Mouse (Mus musculus) CD4-positive naive resting alpha-beta T cell, adult 76 days (primary cell): Measurements from ENCODE around the gene Spata31d1b. TPM values are rescaled to one million over a fixed set of nuclear protein-coding genes. Genes with fewer than 3 reads are reported as not detected.

Experiments
- total RNA-seq: library from RNA; stranded (reverse); gene quantifications from one replicate; pipeline ENCODE4 v1.2.4, GENCODE M21; 2023

The Spata31d1b gene
- total RNA-seq, result not detected

DNA sequence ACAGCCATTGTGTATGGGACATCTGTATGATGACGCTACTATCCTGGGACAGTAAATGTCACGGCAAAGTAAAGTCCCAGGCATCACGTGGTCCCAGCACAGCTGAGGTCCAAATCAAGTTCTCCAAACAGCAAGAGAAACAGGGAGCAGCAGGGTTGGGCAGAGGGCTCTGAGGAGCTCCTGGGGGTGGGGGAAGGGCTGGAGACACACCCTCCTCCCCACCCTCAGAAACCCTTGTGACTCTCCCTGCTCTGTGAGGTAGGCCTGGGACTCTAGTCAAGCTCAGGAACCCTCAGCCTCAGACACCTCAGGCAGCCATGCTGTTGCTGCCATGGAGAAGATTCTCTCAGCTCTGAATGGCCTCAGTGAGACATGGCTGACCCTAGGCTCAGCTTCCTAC lies at the start of gene Spata31d1b:
Spata31d1b (plus strand) TSS at position 301 of the 400 bp plus-strand sequence.

DNA sequence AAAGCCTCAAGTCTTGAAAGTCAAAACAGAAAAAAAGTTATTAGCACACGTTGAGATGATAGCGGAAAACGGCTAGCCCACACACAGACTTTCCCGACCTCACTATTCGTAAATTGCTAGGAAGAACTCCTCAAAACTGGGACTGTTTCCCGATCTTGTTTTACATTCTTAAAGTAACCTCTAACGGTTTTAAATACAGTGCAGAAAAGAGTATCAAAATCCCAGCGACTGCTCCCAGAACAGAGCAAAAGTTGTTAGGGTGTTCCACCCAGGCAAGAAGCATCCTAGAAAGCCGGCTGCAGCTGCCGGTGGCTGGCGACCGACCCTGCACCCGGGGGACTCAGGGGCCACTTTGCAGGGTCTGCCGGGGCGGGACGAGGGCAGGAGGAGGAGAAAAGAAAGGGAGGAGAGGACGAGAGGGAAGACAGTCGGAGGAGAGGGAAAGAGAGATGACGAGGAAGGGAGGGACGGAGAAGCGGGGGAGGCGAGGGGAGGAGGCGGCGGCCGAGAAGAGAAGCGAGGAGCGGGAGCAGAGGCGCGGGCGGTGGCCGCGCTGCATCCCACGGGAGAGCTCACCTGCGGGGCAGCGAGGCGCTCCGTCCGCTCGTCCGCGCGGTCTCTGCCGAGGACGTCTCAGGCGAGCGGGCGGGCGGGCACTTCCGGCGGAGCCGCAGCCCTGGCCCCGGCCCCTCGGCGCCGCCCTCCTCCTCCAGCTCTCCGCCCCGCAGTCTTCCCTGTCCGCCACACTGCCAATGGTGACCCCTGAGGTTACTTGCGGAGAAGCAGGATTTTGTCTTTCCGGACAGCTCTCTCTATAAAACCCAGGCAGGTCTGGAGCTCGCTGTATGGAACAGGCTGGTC lies 36.7 kb upstream of the Spata31d1b start, which contains the start of gene Golm1:
Golm1 (minus strand) TSS at position 661 of the 861 bp plus-strand sequence.

DNA sequence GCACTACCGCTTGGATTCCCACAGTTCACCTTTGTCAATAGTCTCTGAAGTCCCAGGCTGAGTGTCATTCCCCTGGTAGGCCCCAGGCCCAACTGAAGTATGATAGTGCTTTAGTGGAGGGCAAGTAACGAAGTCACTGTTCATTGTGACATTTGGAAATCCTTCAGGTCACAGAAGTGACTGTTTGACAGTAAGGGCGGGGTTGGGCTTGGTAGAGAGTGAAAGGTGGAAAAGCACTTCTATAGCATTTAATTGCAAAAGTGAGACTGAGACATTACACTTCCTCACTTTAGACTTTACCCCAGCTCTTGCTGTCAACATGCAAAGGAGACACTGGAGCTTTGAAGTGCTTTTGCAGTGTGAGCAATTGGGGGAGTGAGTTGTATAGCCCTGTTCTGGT lies 18.1 kb upstream of the Spata31d1b start, which contains the start of gene 4921517D22Rik:
4921517D22Rik (minus strand) TSS at position 101 of the 400 bp plus-strand sequence.

DNA sequence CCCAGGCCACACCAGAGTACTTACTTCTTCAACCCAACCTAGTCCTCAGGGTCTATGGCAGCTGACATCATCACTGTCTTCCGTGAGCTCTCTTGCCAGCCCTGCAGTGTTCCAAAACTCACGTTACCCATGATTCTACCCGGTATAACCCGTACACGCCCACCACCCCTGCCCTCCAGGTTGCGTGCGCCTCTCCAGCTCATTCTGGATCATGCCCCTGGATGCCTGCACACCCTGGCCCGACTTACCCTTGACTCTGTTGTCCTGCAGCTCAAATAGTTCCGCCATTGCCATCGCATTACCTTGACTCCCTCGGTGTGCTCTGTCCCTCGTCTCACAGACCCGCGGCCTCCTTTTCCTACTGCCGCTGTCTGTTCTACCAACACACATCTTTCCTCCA lies 1.9 kb upstream of the Spata31d1b start, which contains the start of gene Spata31d1a:
Spata31d1a (minus strand) TSS at position 101 of the 400 bp plus-strand sequence.

DNA sequence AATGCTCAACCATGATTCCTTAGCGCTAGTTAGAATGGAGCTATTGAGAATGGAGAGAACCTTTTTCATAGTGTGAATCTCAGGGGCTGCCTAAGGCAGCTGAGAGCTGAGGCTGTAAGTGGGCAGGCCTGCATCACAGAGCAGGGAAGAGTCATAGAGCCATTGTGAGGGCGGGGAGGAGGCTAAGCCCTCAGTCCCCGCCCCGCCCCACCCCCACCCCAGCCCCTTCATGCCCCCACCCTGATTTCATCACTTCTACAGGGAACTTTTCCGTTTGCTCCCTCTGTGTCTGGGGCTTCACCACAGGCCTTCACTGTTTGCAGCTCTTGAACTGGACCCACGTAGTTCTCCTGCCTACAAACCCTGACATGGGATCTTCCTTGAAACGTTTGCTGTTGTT lies 19.6 kb downstream of the Spata31d1b start, which contains the start of gene Spata31d1d:
Spata31d1d (minus strand) TSS at position 101 of the 400 bp plus-strand sequence.

DNA sequence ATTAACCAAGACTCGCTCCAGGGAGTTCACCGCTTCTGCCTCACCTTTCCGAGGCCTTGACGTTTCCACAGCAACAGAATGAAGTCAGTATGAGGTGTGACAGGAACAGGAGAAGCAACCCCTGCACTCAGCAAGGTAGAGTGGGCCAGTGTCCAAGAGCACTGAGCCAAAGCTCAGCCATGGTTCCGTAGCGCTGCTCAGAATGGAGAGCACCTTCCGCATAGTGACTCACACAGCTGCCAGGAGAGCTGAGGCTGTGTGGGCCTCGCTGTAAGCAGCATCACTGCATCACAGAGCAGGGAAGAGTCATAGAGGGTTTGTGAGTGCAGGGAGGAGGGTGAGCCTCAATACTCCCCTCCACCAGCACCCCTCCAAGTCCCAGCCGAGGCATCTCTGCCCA lies 34.6 kb downstream of the Spata31d1b start, which contains the start of gene 1700014D04Rik:
1700014D04Rik (minus strand) TSS at position 42 of the 400 bp plus-strand sequence.

Other genes with a start within 250 kb of the Spata31d1b start
- gene Agtpbp1, start 127.1 kb upstream of the Spata31d1b start, total RNA-seq, result 48.9 TPM
- 53.9 TPM for gene Naa35, start 127.0 kb upstream of the Spata31d1b start, total RNA-seq
- gene Golm1, start 36.5 kb upstream of the Spata31d1b start, total RNA-seq, result 33.0 TPM
- gene 4921517D22Rik, start 18.2 kb upstream of the Spata31d1b start, total RNA-seq, result not detected
- not detected for gene Spata31d1a, start 2.0 kb upstream of the Spata31d1b start, total RNA-seq
- gene Spata31d1d, start 19.5 kb downstream of the Spata31d1b start, total RNA-seq, result not detected
- 0.23 TPM for gene 1700014D04Rik, start 34.5 kb downstream of the Spata31d1b start, total RNA-seq
- 110 TPM for gene Isca1, start 57.5 kb downstream of the Spata31d1b start, total RNA-seq
- not detected for gene Gm49354, start 70.0 kb downstream of the Spata31d1b start, total RNA-seq
- 245 TPM for gene Tut7, start 110.9 kb downstream of the Spata31d1b start, total RNA-seq